Mouse (Mus musculus) heart, embryonic 11.5 days (tissue): ENCODE data around the gene Mvp. TPM values are rescaled to one million over a fixed set of nuclear protein-coding genes. Genes with fewer than 3 reads are reported as not detected.

Experiments
- ATAC-seq: fragments of 200-750 bp; cut with Nextera tagmentation; replicated peaks from 2 replicates; pipeline ENCODE4 v1.8.0; 2017; ENCODE audit warnings: moderate library complexity; ENCODE audit not compliant: insufficient number of reproducible peaks, low FRiP score, low TSS enrichment
- H3K27ac ChIP-seq: fragments of 300-500 bp; sonication (generic); 2 replicates; pipeline ENCODE4 v1.5.1; 2014; ENCODE audit warnings: mild to moderate bottlenecking, low read depth, low read length
- H3K27me3 ChIP-seq: fragments of 300-500 bp; sonication (generic); 2 replicates; pipeline ENCODE4 v1.6.1; 2014; ENCODE audit warnings: mild to moderate bottlenecking, low read length, mixed read lengths; ENCODE audit not compliant: control insufficient read depth, insufficient read depth
- H3K36me3 ChIP-seq: fragments of 300-500 bp; sonication (generic); 2 replicates; pipeline ENCODE4 v1.6.1; 2014; ENCODE audit warnings: mild to moderate bottlenecking, low read length, moderate library complexity, mixed read lengths; ENCODE audit not compliant: control insufficient read depth, insufficient read depth
- H3K4me1 ChIP-seq: fragments of 300-500 bp; sonication (generic); 2 replicates; pipeline ENCODE4 v1.6.1; 2014; ENCODE audit warnings: low read length; ENCODE audit not compliant: control insufficient read depth, insufficient read depth
- H3K4me2 ChIP-seq: fragments of 300-500 bp; sonication (generic); 2 replicates; pipeline ENCODE4 v1.6.1; 2014; ENCODE audit warnings: mild to moderate bottlenecking, moderate library complexity
- H3K4me3 ChIP-seq: fragments of 300-500 bp; sonication (generic); 2 replicates; pipeline ENCODE4 v1.5.1; 2014; ENCODE audit warnings: low read depth, low read length
- H3K9ac ChIP-seq: fragments of 300-500 bp; sonication (generic); 2 replicates; pipeline ENCODE4 v1.6.1; 2014; ENCODE audit warnings: mild to moderate bottlenecking, low read depth, low read length, moderate library complexity
- H3K9me3 ChIP-seq: fragments of 300-500 bp; sonication (generic); replicated peaks from 2 replicates; pipeline ENCODE4 v1.6.1; 2016; ENCODE audit warnings: low read length; ENCODE audit not compliant: control insufficient read depth
- WGBS: fragments of 180-500 bp; shearing (Covaris S2); extraction: QIAGEN DNeasy Blood & Tissue Kit; methylation state at CpG from one replicate; pipeline ENCODE4 v1.1.7; 2014; ENCODE audit not compliant: insufficient replicate concordance; 5-methylcytosine and 5-hydroxymethylcytosine counted together
- polyA plus RNA-seq: library from polyadenylated mRNA; unstranded; fragments of >200 nt; fragmentation: Nextera tagmentation; extraction: Ambion mirVana; gene quantifications from 2 replicates; pipeline ENCODE4 v1.2.1, GENCODE M21; 2014

Mvp gene
- polyA plus RNA-seq, 1 experiment from 2014 or later, result 8.5 TPM

GRCm38 (mm10) chr7:127009307-127010085 is 4.9 kb downstream of the Mvp start:
- Histone ChIP-seq H3K4me3 (no peak overlapping the region), H3K4me2 (no peak overlapping the region), H3K4me1 (peaks cover 14% of the 10 kb centered on the region), H3K9me3 (no peaks in the 10 kb centered on the region), H3K27ac (peak overlapping the region; percentile 50), H3K27me3 (no peaks in the 10 kb centered on the region), H3K36me3 (peaks cover 3% of the 10 kb centered on the region; the same call in 1 of the 2 replicates), H3K9ac (no peak overlapping the region)
- 84% methylated on average over 17 of the region's 17 CpGs for WGBS
- no peak for ATAC-seq

- ATAC-seq, result peak; percentile 82
- Histone ChIP-seq H3K27ac (peak overlapping the region; percentile 50), H3K9ac (0 out of 2 replicates have a peak overlapping the region, but pooled peaks have one; percentile 16)
Observed at GRCm38 (mm10) chr7:127008239-127009019, 6.0 kb downstream of the Mvp start.

GRCm38 (mm10) chr7:127007313-127008024 is 7.0 kb downstream of the Mvp start:
- no peaks in the 10 kb centered on the region for H3K36me3 ChIP-seq
- H3K4me2 ChIP-seq, result no peak overlapping the region
- H3K9me3 ChIP-seq, result no peaks in the 10 kb centered on the region
- 0 out of 2 replicates have a peak overlapping the region, but pooled peaks have one; percentile 10 for H3K9ac ChIP-seq
- WGBS, result 82% methylated on average over 6 of the region's 6 CpGs
- H3K4me1 ChIP-seq, result peaks cover 9% of the 10 kb centered on the region; the same call in 1 of the 2 replicates
- H3K4me3 ChIP-seq, result no peak overlapping the region
- no peaks in the 10 kb centered on the region for H3K27me3 ChIP-seq
- no peak overlapping the region for H3K27ac ChIP-seq
- ATAC-seq, result no peak

More at GRCm38 (mm10) chr7:127008239-127009019, 6.0 kb downstream of the Mvp start:
- WGBS, result 37% methylated on average over 9 of the region's 9 CpGs
- H3K4me2 ChIP-seq, result no peak overlapping the region
- H3K36me3 ChIP-seq, result peaks cover 3% of the 10 kb centered on the region; the same call in 1 of the 2 replicates
- H3K4me1 ChIP-seq, result peaks cover 9% of the 10 kb centered on the region; the same call in 1 of the 2 replicates
- no peak overlapping the region for H3K4me3 ChIP-seq
- H3K9me3 ChIP-seq, result no peaks in the 10 kb centered on the region
- no peaks in the 10 kb centered on the region for H3K27me3 ChIP-seq

- peaks cover 9% of the 10 kb centered on the region; the same call in 1 of the 2 replicates for H3K4me1 ChIP-seq
- no peaks in the 10 kb centered on the region for H3K9me3 ChIP-seq
- 81% methylated on average over 4 of the region's 4 CpGs for WGBS
- no peak overlapping the region for H3K9ac ChIP-seq
- no peak overlapping the region for H3K4me3 ChIP-seq
- ATAC-seq, result no peak
- H3K36me3 ChIP-seq, result no peaks in the 10 kb centered on the region
- H3K4me2 ChIP-seq, result no peak overlapping the region
- H3K27me3 ChIP-seq, result no peaks in the 10 kb centered on the region
- no peak overlapping the region for H3K27ac ChIP-seq
Observed at GRCm38 (mm10) chr7:127004122-127004875, 10.1 kb downstream of the Mvp start.

GRCm38 (mm10) chr7:127003620-127004019 is 10.8 kb downstream of the Mvp start:
- Histone ChIP-seq H3K36me3 (no peaks in the 10 kb centered on the region), H3K27me3 (no peaks in the 10 kb centered on the region), H3K4me3 (no peak overlapping the region), H3K9me3 (no peaks in the 10 kb centered on the region), H3K4me1 (peaks cover 6% of the 10 kb centered on the region; the same call in 1 of the 2 replicates), H3K9ac (no peak overlapping the region), H3K27ac (no peak overlapping the region), H3K4me2 (no peak overlapping the region)
- no peak for ATAC-seq
- 89% methylated on average over 5 of the region's 5 CpGs for WGBS

- Histone ChIP-seq H3K9me3 (no peaks in the 10 kb centered on the region), H3K9ac (no peak overlapping the region), H3K27me3 (no peaks in the 10 kb centered on the region), H3K4me2 (no peak overlapping the region), H3K36me3 (peaks cover 3% of the 10 kb centered on the region; the same call in 1 of the 2 replicates), H3K27ac (no peak overlapping the region), H3K4me1 (no peaks in the 10 kb centered on the region), H3K4me3 (no peak overlapping the region)
- no peak for ATAC-seq
- 68% methylated on average over 10 of the region's 10 CpGs for WGBS
Observed at GRCm38 (mm10) chr7:126999568-126999967, 14.9 kb downstream of the Mvp start.

- H3K4me3 ChIP-seq, result no peak overlapping the region
- H3K4me1 ChIP-seq, result no peaks in the 10 kb centered on the region
- H3K9me3 ChIP-seq, result no peaks in the 10 kb centered on the region
- no peak overlapping the region for H3K9ac ChIP-seq
- H3K36me3 ChIP-seq, result peaks cover 3% of the 10 kb centered on the region; the same call in 1 of the 2 replicates
- H3K27ac ChIP-seq, result no peak overlapping the region
- no peak overlapping the region for H3K4me2 ChIP-seq
- WGBS, result 70% methylated on average over 4 of the region's 4 CpGs
- ATAC-seq, result no peak
- H3K27me3 ChIP-seq, result no peaks in the 10 kb centered on the region
Observed at GRCm38 (mm10) chr7:126996449-126996848, 18.0 kb downstream of the Mvp start.
